ENCODE assay signal across 28 mouse cellular contexts in genomic region chr16:76878576-76878975, GRCm38 (mm10).
"Had no signal": no experiment of that assay in that cellular context is flagged by ENCODE, and none has a peak within 500 bp of the region (broad histone marks: within the 10 kb centered on the region; RNA-seq: fewer than 3 reads in every experiment).

No protein-coding gene starts in this region.

- ATAC-seq: forebrain, embryonic 13.5 days; forebrain, embryonic 14.5 days; forebrain, embryonic 15.5 days; forebrain, embryonic 16.5 days; forebrain, postnatal 0 days had no signal

- H3K9me3 ChIP-seq: embryonic facial prominence, embryonic 10.5 days; embryonic facial prominence, embryonic 12.5 days; embryonic facial prominence, embryonic 13.5 days; embryonic facial prominence, embryonic 15.5 days; forebrain, embryonic 10.5 days; forebrain, embryonic 12.5 days; forebrain, embryonic 13.5 days; forebrain, embryonic 15.5 days had no signal

- H3K4me2 ChIP-seq: embryonic facial prominence, embryonic 12.5 days; embryonic facial prominence, embryonic 13.5 days; embryonic facial prominence, embryonic 15.5 days; forebrain, embryonic 12.5 days; forebrain, embryonic 13.5 days; forebrain, embryonic 15.5 days had no signal

- H3K4me1 ChIP-seq: embryonic facial prominence, embryonic 12.5 days; embryonic facial prominence, embryonic 15.5 days; forebrain, embryonic 10.5 days; forebrain, embryonic 12.5 days; forebrain, embryonic 13.5 days; forebrain, embryonic 15.5 days had no signal

- H3K27ac ChIP-seq: embryonic facial prominence, embryonic 10.5 days; embryonic facial prominence, embryonic 12.5 days; embryonic facial prominence, embryonic 13.5 days; embryonic facial prominence, embryonic 15.5 days; forebrain, embryonic 10.5 days; forebrain, embryonic 12.5 days; forebrain, embryonic 13.5 days; forebrain, embryonic 15.5 days; gastrocnemius, adult 2 months; heart, adult 2 months had no signal

- H3K27me3 ChIP-seq: embryonic facial prominence, embryonic 12.5 days; embryonic facial prominence, embryonic 13.5 days; embryonic facial prominence, embryonic 15.5 days; forebrain, embryonic 12.5 days; forebrain, embryonic 13.5 days; forebrain, embryonic 15.5 days had no signal

- H3K4me3 ChIP-seq: embryonic facial prominence, embryonic 10.5 days; embryonic facial prominence, embryonic 12.5 days; embryonic facial prominence, embryonic 13.5 days; embryonic facial prominence, embryonic 15.5 days; erythroblast, embryonic 14.5 days; forebrain, embryonic 10.5 days; forebrain, embryonic 12.5 days; forebrain, embryonic 13.5 days; forebrain, embryonic 15.5 days; gastrocnemius, adult 2 months; heart, adult 2 months had no signal

- DNase-seq: cerebellum, adult 8-10 months; cerebellum, adult 9-10 months; cerebellum, adult 9-11 months; cerebellum, postnatal 10 days; cerebellum, postnatal 14 days; cerebellum, postnatal 25 days; cerebellum, postnatal 36 days; embryo, embryonic 11 days; forebrain, postnatal 0 days; gastrocnemius, adult 2 months; gastrocnemius, postnatal 10 days; gastrocnemius, postnatal 14 days; gastrocnemius, postnatal 25 days; gastrocnemius, postnatal 36 days; heart, adult 11 months; heart, adult 18-20 months; heart, adult 2 months had no signal

- H3K36me3 ChIP-seq: embryonic facial prominence, embryonic 10.5 days; embryonic facial prominence, embryonic 12.5 days; embryonic facial prominence, embryonic 13.5 days; embryonic facial prominence, embryonic 15.5 days; forebrain, embryonic 10.5 days; forebrain, embryonic 12.5 days; forebrain, embryonic 15.5 days had no signal

- H3K9ac ChIP-seq: embryonic facial prominence, embryonic 12.5 days; embryonic facial prominence, embryonic 13.5 days; embryonic facial prominence, embryonic 15.5 days; forebrain, embryonic 12.5 days; forebrain, embryonic 13.5 days; forebrain, embryonic 15.5 days; forebrain, postnatal 0 days had no signal
